ENCODE assay signal across 7 mouse cellular contexts in the genomic region with DNA sequence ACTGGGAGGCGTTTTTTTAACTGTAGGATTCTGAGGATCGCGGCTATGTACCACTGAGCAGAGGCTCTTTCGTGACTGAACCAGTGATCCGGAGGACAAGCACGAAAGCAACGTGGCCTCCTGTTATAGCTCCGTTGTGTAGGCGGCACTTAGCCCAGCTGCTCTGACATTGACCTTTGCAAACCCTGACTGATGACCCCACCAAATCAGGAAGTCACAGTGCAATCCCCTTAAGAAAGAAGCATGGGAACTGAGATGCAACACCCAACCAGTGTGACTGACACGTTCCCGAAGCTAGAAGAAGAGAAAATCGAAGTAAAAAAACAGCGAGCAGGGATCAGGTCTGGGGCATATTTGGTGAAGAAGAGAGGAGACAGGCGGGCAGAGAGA. TPM values are rescaled to one million over a fixed set of nuclear protein-coding genes. Genes with fewer than 3 reads are reported as not detected.
A peak's percentile ranks its signal among the peaks of the same experiment; 100 is the strongest.
DNase-seq lines count a peak whose midpoint lies in the region; ATAC-seq and TF ChIP-seq lines count a peak whose summit lies in the region.

No protein-coding gene starts in this region.

- 34% methylated on average over 14 of the region's 14 CpGs for WGBS in bone marrow, adult 2 months
- WGBS in hindbrain, embryonic 15.5 days = 41% methylated on average over 14 of the region's 14 CpGs
- WGBS in stomach, embryonic 16.5 days = 52% methylated on average over 14 of the region's 14 CpGs

- ATAC-seq in hindbrain, embryonic 15.5 days (ENCODE audit: low FRiP score, low read depth) = no peak
- peak; percentile 25; the same call in 1 of the 2 replicates for ATAC-seq in stomach, embryonic 16.5 days (ENCODE audit: insufficient read depth, low FRiP score)

- DNase-seq in lung, postnatal 10 days = peak; percentile 18
- DNase-seq in frontal cortex, postnatal 10 days (ENCODE audit: low spot score in 2 of 2) = no peak
- DNase-seq in ovary, adult 18-20 months (ENCODE audit: low spot score) = no peak

- H3K9ac ChIP-seq in ES-Bruce4 (ENCODE audit: low read depth, poor library complexity, severe bottlenecking) = peak overlapping the region; percentile 49
- H3K9ac ChIP-seq in hindbrain, embryonic 15.5 days = no peak overlapping the region
- 0 out of 2 replicates have a peak overlapping the region, but pooled peaks have one; percentile 1 for H3K9ac ChIP-seq in stomach, embryonic 16.5 days (ENCODE audit: low read length)

- no peaks in the 10 kb centered on the region for H3K27me3 ChIP-seq in ES-Bruce4 (ENCODE audit: control insufficient read depth, insufficient read depth, low read length, poor library complexity, severe bottlenecking)
- H3K27me3 ChIP-seq in hindbrain, embryonic 15.5 days = no peaks in the 10 kb centered on the region
- no peaks in the 10 kb centered on the region for H3K27me3 ChIP-seq in stomach, embryonic 16.5 days (ENCODE audit: control insufficient read depth, insufficient read depth, low read length)

- no peak for TF ChIP-seq CTCF in ES-Bruce4 (IDR thresholded peaks at IDR 0.05; ENCODE audit: low read depth, low read length)
- TF ChIP-seq CTCF in bone marrow, adult 2 months (IDR thresholded peaks at IDR 0.05; ENCODE audit: control insufficient read depth, insufficient read depth, low read length) = no peak

- H3K4me1 ChIP-seq in ES-Bruce4 (ENCODE audit: control insufficient read depth, insufficient read depth, low read length) = peaks cover 3% of the 10 kb centered on the region
- peaks cover 6% of the 10 kb centered on the region; the same call in 1 of the 2 replicates for H3K4me1 ChIP-seq in bone marrow, adult 2 months (ENCODE audit: control insufficient read depth, insufficient read depth, low read length)
- H3K4me1 ChIP-seq in hindbrain, embryonic 15.5 days (replicated peaks) = peaks cover 8% of the 10 kb centered on the region; the same call in 1 of the 2 replicates
- no peaks in the 10 kb centered on the region for H3K4me1 ChIP-seq in stomach, embryonic 16.5 days (ENCODE audit: control insufficient read depth, insufficient read depth, low read length)

- H3K4me2 ChIP-seq in hindbrain, embryonic 15.5 days = peak overlapping the region; percentile 45
- H3K4me2 ChIP-seq in stomach, embryonic 16.5 days (ENCODE audit: low read depth, low read length) = peak overlapping the region; percentile 47

- TF ChIP-seq POLR2A in ES-Bruce4 (IDR thresholded peaks at IDR 0.05; ENCODE audit: insufficient read depth, low read length) = no peak
- TF ChIP-seq POLR2A in bone marrow, adult 2 months (IDR thresholded peaks at IDR 0.05; ENCODE audit: borderline replicate concordance, control insufficient read depth, low read depth, low read length) = no peak

- 0 out of 2 replicates have a peak overlapping the region, but pooled peaks have one; percentile 29 for H3K27ac ChIP-seq in ES-Bruce4 (ENCODE audit: insufficient read depth, low read length)
- H3K27ac ChIP-seq in bone marrow, adult 2 months (ENCODE audit: control insufficient read depth, insufficient read depth, low read depth, low read length, poor library complexity) = peak overlapping the region; percentile 92
- H3K27ac ChIP-seq in hindbrain, embryonic 15.5 days (replicated peaks) = no peak overlapping the region
- peak overlapping the region; percentile 38; the same call in 1 of the 2 replicates for H3K27ac ChIP-seq in stomach, embryonic 16.5 days (ENCODE audit: low read length)

- H3K4me3 ChIP-seq in ES-Bruce4 (ENCODE audit: low read depth, low read length) = peak overlapping the region; percentile 23
- H3K4me3 ChIP-seq in bone marrow, adult 2 months (replicated peaks; ENCODE audit: control insufficient read depth, low read depth, low read length) = peak overlapping the region; percentile 41
- H3K4me3 ChIP-seq in hindbrain, embryonic 15.5 days = no peak overlapping the region
- peak overlapping the region; percentile 14 for H3K4me3 ChIP-seq in stomach, embryonic 16.5 days (replicated peaks; ENCODE audit: low read length)

- H3K36me3 ChIP-seq in ES-Bruce4 (ENCODE audit: control insufficient read depth, insufficient read depth, low read length, poor library complexity, severe bottlenecking) = no peaks in the 10 kb centered on the region
- H3K36me3 ChIP-seq in hindbrain, embryonic 15.5 days = no peaks in the 10 kb centered on the region
- no peaks in the 10 kb centered on the region for H3K36me3 ChIP-seq in stomach, embryonic 16.5 days (ENCODE audit: control insufficient read depth, insufficient read depth, low read length)

- no peaks in the 10 kb centered on the region for H3K9me3 ChIP-seq in ES-Bruce4 (replicated peaks; ENCODE audit: control insufficient read depth, insufficient read depth, low read length, poor library complexity, severe bottlenecking)
- H3K9me3 ChIP-seq in hindbrain, embryonic 15.5 days = no peaks in the 10 kb centered on the region
- H3K9me3 ChIP-seq in stomach, embryonic 16.5 days (replicated peaks; ENCODE audit: control insufficient read depth, low read length) = no peaks in the 10 kb centered on the region

- TF ChIP-seq EP300 in ES-Bruce4 (IDR thresholded peaks at IDR 0.05; ENCODE audit: insufficient read depth, low read depth, low read length) = no peak

RNA-seq across cellular contexts. Expression of gene Gm28845, which starts 6.6 kb away (rescaled TPM):
- not detected in 2 replicates for polyA plus RNA-seq in ES-Bruce4 (2011; ENCODE audit: insufficient read depth, insufficient read length, low read depth, missing spikeins)
- not detected in 2 replicates for polyA plus RNA-seq in bone marrow, adult 2 months (2011; ENCODE audit: insufficient read depth, insufficient read length, low replicate concordance, missing spikeins)
- not detected in 2 replicates for polyA plus RNA-seq in hindbrain, embryonic 15.5 days (2015; fragmentation: Nextera tagmentation; extraction: Ambion mirVana)
- not detected in 2 replicates for polyA plus RNA-seq in stomach, embryonic 16.5 days (2015; fragmentation: Nextera tagmentation; extraction: Ambion mirVana)

RNA-seq across cellular contexts. Expression of gene Cryga, which starts 9.6 kb away (rescaled TPM):
- not detected in 2 replicates for polyA plus RNA-seq in ES-Bruce4 (2011; ENCODE audit: insufficient read depth, insufficient read length, low read depth, missing spikeins)
- polyA plus RNA-seq in bone marrow, adult 2 months (2011; ENCODE audit: insufficient read depth, insufficient read length, low replicate concordance, missing spikeins) = not detected in 2 replicates
- polyA plus RNA-seq in hindbrain, embryonic 15.5 days (2015; fragmentation: Nextera tagmentation; extraction: Ambion mirVana) = 0.26 TPM in 1 of 2 replicates, not detected in the other
- polyA plus RNA-seq in stomach, embryonic 16.5 days (2015; fragmentation: Nextera tagmentation; extraction: Ambion mirVana) = not detected in 2 replicates

RNA-seq across cellular contexts. Expression of gene D630023F18Rik, which starts 10.2 kb away (rescaled TPM):
- polyA plus RNA-seq in ES-Bruce4 (2011; ENCODE audit: insufficient read depth, insufficient read length, low read depth, missing spikeins) = 7.2 and 9.9 TPM in 2 replicates
- polyA plus RNA-seq in bone marrow, adult 2 months (2011; ENCODE audit: insufficient read depth, insufficient read length, low replicate concordance, missing spikeins) = 0.59 TPM in 1 of 2 replicates, not detected in the other
- polyA plus RNA-seq in hindbrain, embryonic 15.5 days (2015; fragmentation: Nextera tagmentation; extraction: Ambion mirVana) = 2.0 and 2.4 TPM in 2 replicates
- polyA plus RNA-seq in stomach, embryonic 16.5 days (2015; fragmentation: Nextera tagmentation; extraction: Ambion mirVana) = 0.17 TPM in 1 of 2 replicates, not detected in the other

RNA-seq across cellular contexts. Expression of gene Crygb, which starts 30.7 kb away (rescaled TPM):
- polyA plus RNA-seq in ES-Bruce4 (2011; ENCODE audit: insufficient read depth, insufficient read length, low read depth, missing spikeins) = not detected in 2 replicates
- polyA plus RNA-seq in bone marrow, adult 2 months (2011; ENCODE audit: insufficient read depth, insufficient read length, low replicate concordance, missing spikeins) = not detected in 2 replicates
- 0.43 and 0.54 TPM in 2 replicates for polyA plus RNA-seq in hindbrain, embryonic 15.5 days (2015; fragmentation: Nextera tagmentation; extraction: Ambion mirVana)
- not detected in 2 replicates for polyA plus RNA-seq in stomach, embryonic 16.5 days (2015; fragmentation: Nextera tagmentation; extraction: Ambion mirVana)

RNA-seq across cellular contexts. Expression of gene Crygc, which starts 39.3 kb away (rescaled TPM):
- polyA plus RNA-seq in ES-Bruce4 (2011; ENCODE audit: insufficient read depth, insufficient read length, low read depth, missing spikeins) = not detected in 2 replicates
- not detected in 2 replicates for polyA plus RNA-seq in bone marrow, adult 2 months (2011; ENCODE audit: insufficient read depth, insufficient read length, low replicate concordance, missing spikeins)
- not detected in 2 replicates for polyA plus RNA-seq in hindbrain, embryonic 15.5 days (2015; fragmentation: Nextera tagmentation; extraction: Ambion mirVana)
- polyA plus RNA-seq in stomach, embryonic 16.5 days (2015; fragmentation: Nextera tagmentation; extraction: Ambion mirVana) = not detected in 2 replicates
